Mouse (Mus musculus): ENCODE results near the gene Schip1.

- no peak for TF ChIP-seq CTCF (IDR thresholded peaks at IDR 0.05; ENCODE audit: low read depth)
- no peak for TF ChIP-seq EP300 (IDR thresholded peaks at IDR 0.05; ENCODE audit: low read depth)
These were observed 218.4 kb downstream of the Schip1 start for GRCm38 (mm10) chr3:68282844-68283594.
